Mouse (Mus musculus) embryonic facial prominence, embryonic 12.5 days (tissue): Measurements from ENCODE around the gene Hand2. TPM values are rescaled to one million over a fixed set of nuclear protein-coding genes. Genes with fewer than 3 reads are reported as not detected.
A peak's percentile ranks its signal among the peaks of the same experiment; 100 is the strongest.

Source experiments
- ATAC-seq: fragments of 200-750 bp; cut with Nextera tagmentation; 2 replicates; pipeline ENCODE4 v1.8.0; 2017; ENCODE audit not compliant: insufficient number of reproducible peaks, insufficient read depth, low FRiP score, low TSS enrichment
- H3K27ac ChIP-seq: fragments of 300-500 bp; sonication (generic); 2 replicates; pipeline ENCODE4 v1.5.1; 2016; ENCODE audit warnings: mild to moderate bottlenecking
- H3K27me3 ChIP-seq: fragments of 300-500 bp; sonication (generic); 2 replicates; pipeline ENCODE4 v1.6.1; 2016; ENCODE audit warnings: mild to moderate bottlenecking, moderate library complexity
- H3K36me3 ChIP-seq: fragments of 300-500 bp; sonication (generic); 2 replicates; pipeline ENCODE4 v1.6.1; 2016; ENCODE audit warnings: mild to moderate bottlenecking
- H3K4me1 ChIP-seq: fragments of 300-500 bp; sonication (generic); 2 replicates; pipeline ENCODE4 v1.6.1; 2016
- H3K4me2 ChIP-seq: fragments of 300-500 bp; sonication (generic); replicated peaks from 2 replicates; pipeline ENCODE4 v1.6.1; 2016; ENCODE audit warnings: mild to moderate bottlenecking, moderate library complexity
- H3K4me3 ChIP-seq: fragments of 300-500 bp; sonication (generic); 2 replicates; pipeline ENCODE4 v1.5.1; 2016; ENCODE audit warnings: mild to moderate bottlenecking
- H3K9ac ChIP-seq: fragments of 300-500 bp; sonication (generic); 2 replicates; pipeline ENCODE4 v1.6.1; 2016; ENCODE audit warnings: mild to moderate bottlenecking, moderate library complexity
- H3K9me3 ChIP-seq: fragments of 300-500 bp; sonication (generic); 2 replicates; pipeline ENCODE4 v1.6.1; 2016; ENCODE audit warnings: mild to moderate bottlenecking, moderate library complexity
- WGBS: fragments of 180-500 bp; shearing (Covaris S2); methylation state at CpG from one replicate; pipeline ENCODE4 v1.1.7; 2016; 5-methylcytosine and 5-hydroxymethylcytosine counted together
- polyA plus RNA-seq: library from polyadenylated mRNA; unstranded; fragments of >200 nt; fragmentation: Nextera tagmentation; extraction: Ambion mirVana; gene quantifications from 2 replicates; pipeline ENCODE4 v1.2.1, GENCODE M21; 2016

Hand2 gene
- polyA plus RNA-seq, 1 experiment from 2014 or later = 6.3 TPM

DNA sequence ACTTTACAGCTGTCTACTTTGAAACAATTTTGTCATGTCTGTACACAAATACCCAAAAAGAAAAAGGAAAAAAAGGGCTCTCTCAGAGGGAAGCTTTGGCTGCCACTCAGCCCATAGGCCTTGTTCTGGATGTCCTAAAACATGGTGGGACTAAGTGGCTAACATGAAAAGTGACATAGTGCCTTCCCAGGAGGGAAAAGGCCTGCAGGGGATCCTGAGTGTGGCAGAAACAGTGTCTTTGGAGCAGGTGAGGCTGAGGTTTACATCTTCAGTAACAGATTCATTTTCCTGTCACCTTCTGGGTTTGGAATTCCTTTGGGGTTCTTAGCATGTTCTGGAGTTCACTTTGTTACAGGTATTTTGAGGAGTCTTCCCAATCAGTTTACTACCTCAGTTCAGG is 3.7 kb upstream of the Hand2 start:
- H3K4me2 ChIP-seq = peak overlapping the region; percentile 12; the same call in 1 of the 2 replicates
- no peaks in the 10 kb centered on the region for H3K9me3 ChIP-seq
- H3K9ac ChIP-seq = no peak overlapping the region

DNA sequence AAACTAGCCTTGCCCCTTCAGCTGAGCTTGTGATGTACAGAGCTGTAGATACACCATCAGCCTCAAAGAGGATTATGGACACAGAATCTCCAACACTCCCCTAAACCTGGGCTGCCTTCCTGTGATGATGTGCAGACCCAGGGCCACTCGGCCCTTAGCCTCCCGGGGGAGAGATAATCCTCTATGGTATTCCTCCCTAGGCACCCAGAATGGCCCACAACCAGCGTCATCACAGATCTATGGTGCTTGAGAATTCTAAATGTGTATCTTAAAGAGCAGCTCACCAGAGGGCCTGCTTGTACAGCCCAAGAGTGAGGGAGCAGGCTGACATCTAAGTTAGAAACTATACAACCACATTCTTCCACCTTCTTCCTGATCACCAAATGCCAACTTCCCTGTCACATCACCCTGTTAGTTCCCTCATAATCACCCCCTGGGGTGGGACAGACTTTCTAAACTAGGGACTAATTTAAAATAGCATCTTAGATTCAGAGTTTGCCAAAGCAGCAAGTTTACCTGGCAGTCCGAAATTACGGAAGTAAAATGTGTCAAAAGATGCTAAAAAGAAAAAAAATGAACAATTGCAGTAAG is 2.8 kb upstream of the Hand2 start:
- peak overlapping the region; percentile 49 for H3K4me3 ChIP-seq
- no peaks in the 10 kb centered on the region for H3K9me3 ChIP-seq
- H3K9ac ChIP-seq = peak overlapping the region; percentile 19; the same call in 1 of the 2 replicates
- H3K4me2 ChIP-seq = peak overlapping the region; percentile 29
- H3K27me3 ChIP-seq = peaks cover 74% of the 10 kb centered on the region
- H3K27ac ChIP-seq = 0 out of 2 replicates have a peak overlapping the region, but pooled peaks have one; percentile 31
- H3K36me3 ChIP-seq = no peaks in the 10 kb centered on the region
- no peak for ATAC-seq
- peaks cover 7% of the 10 kb centered on the region; the same call in 1 of the 2 replicates for H3K4me1 ChIP-seq
- WGBS = 8% methylated on average over 5 of the region's 5 CpGs

More for the DNA sequence above, 3.7 kb upstream of the Hand2 start:
- peaks cover 7% of the 10 kb centered on the region; the same call in 1 of the 2 replicates for H3K4me1 ChIP-seq
- H3K27me3 ChIP-seq = peaks cover 75% of the 10 kb centered on the region
- H3K36me3 ChIP-seq = no peaks in the 10 kb centered on the region
- H3K27ac ChIP-seq = no peak overlapping the region
- ATAC-seq = no peak
- no peak overlapping the region for H3K4me3 ChIP-seq

GRCm38 (mm10) chr8:57319092-57319980 is 1.4 kb upstream of the Hand2 start:
- 0 out of 2 replicates have a peak overlapping the region, but pooled peaks have one; percentile 0 for H3K27ac ChIP-seq
- peak overlapping the region; percentile 49 for H3K4me3 ChIP-seq
- no peak for ATAC-seq

GRCm38 (mm10) chr8:57319981-57320585 is 700 bp upstream of the Hand2 start:
- Histone ChIP-seq H3K27me3 (peaks cover 66% of the 10 kb centered on the region), H3K9ac (peak overlapping the region; percentile 7), H3K4me1 (peaks cover 7% of the 10 kb centered on the region; the same call in 1 of the 2 replicates), H3K4me3 (peak overlapping the region; percentile 49), H3K9me3 (no peaks in the 10 kb centered on the region), H3K4me2 (peak overlapping the region; percentile 64), H3K27ac (0 out of 2 replicates have a peak overlapping the region, but pooled peaks have one; percentile 63), H3K36me3 (no peaks in the 10 kb centered on the region)
- no peak for ATAC-seq
- under 1% methylated on average over 22 of the region's 22 CpGs for WGBS

More at GRCm38 (mm10) chr8:57319092-57319980, 1.4 kb upstream of the Hand2 start:
- H3K9me3 ChIP-seq = no peaks in the 10 kb centered on the region
- H3K4me1 ChIP-seq = peaks cover 7% of the 10 kb centered on the region; the same call in 1 of the 2 replicates
- peak overlapping the region; percentile 7 for H3K9ac ChIP-seq
- H3K27me3 ChIP-seq = peaks cover 67% of the 10 kb centered on the region
- H3K36me3 ChIP-seq = no peaks in the 10 kb centered on the region
- WGBS = 2% methylated on average over 17 of the region's 17 CpGs
- peak overlapping the region; percentile 64 for H3K4me2 ChIP-seq

DNA sequence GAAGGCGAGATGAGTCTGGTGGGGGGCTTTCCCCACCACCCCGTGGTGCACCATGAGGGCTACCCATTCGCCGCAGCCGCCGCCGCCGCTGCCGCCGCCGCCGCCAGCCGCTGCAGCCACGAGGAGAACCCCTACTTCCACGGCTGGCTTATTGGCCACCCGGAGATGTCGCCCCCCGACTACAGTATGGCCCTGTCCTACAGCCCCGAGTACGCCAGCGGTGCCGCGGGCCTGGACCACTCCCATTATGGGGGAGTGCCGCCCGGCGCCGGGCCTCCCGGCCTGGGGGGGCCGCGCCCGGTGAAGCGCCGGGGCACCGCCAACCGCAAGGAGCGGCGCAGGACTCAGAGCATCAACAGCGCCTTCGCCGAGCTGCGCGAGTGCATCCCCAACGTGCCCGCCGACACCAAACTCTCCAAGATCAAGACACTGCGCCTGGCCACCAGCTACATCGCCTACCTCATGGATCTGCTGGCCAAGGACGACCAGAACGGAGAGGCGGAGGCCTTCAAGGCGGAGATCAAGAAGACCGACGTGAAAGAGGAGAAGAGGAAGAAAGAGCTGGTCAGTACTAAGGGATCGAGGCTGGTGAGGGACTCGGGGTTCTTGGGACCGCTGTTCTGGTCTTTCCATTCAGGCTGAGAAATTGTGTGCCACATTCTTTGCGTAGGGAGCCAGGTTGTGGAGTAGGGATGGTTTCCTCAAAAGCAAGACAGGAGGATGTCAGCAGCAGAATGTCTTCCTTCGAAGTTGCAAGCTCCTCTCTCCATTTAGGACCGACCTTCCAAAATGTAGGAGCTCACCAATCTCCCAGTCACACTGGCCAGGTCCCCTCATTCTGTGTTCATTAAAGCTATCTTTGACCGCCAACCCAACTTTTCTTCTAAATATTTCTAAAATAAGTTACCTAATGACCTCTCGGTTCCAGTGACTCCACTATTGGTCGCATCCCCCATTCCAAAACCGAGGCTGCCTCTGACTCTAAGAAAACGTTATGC is 1.4 kb downstream of the Hand2 start:
- Histone ChIP-seq H3K9ac (peak overlapping the region; percentile 78), H3K9me3 (no peaks in the 10 kb centered on the region), H3K36me3 (no peaks in the 10 kb centered on the region), H3K4me1 (peaks cover 7% of the 10 kb centered on the region; the same call in 1 of the 2 replicates), H3K4me3 (peak overlapping the region; percentile 49), H3K27me3 (peaks cover 72% of the 10 kb centered on the region), H3K4me2 (peak overlapping the region; percentile 64), H3K27ac (peak overlapping the region; percentile 88)
- WGBS = under 1% methylated on average over 48 of the region's 64 CpGs
- ATAC-seq = 0 out of 2 replicates have a peak, but pooled peaks have one; percentile 8

DNA sequence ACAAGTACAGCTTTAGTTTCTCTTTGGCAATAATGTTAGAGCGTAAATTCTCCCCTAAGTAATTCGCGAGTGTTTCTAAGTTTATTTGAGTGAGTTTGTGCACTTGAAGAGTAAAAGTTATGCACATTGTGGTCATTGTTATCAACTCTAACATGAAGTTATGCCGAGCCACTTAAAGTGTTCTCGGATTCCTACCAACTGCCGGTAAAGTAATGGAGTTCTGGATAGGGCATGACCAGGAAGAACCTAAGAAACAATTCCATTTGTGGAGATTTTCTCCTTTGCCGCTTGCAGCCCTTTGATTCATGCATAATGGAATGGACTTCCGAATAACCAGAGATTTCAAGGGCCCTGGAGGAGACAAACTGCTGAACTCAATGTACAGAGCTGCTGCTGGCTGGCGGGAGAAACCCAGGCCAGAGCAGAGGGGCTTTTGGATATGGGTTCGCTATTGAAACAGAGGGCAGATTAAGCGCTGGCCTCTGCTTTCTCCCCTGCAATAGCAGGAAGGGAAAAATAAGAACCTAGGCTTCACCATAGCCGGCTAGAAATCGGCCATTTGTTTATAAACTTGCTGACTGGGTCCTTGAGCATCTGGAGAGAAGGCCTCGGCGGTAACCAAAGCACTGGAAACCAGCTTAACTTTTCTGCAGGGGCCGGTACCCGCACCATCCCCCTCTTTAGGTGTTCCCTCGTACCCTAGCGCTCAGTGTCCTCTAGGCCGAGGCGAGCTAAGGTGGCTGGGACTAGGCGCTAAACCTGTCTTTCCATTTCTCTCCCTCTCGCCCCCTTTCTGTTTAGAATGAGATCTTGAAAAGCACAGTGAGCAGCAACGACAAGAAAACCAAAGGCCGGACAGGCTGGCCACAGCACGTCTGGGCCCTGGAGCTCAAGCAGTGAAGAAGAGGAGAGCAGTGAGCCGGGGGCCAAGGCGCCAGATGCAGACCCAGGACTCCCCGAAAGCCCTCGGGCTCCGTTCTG is 2.5 kb downstream of the Hand2 start:
- 1% methylated on average over 31 of the region's 31 CpGs for WGBS
- Histone ChIP-seq H3K4me1 (peaks cover 13% of the 10 kb centered on the region), H3K9me3 (no peaks in the 10 kb centered on the region), H3K4me2 (peak overlapping the region; percentile 64), H3K27me3 (peaks cover 72% of the 10 kb centered on the region), H3K9ac (peak overlapping the region; percentile 78), H3K36me3 (no peaks in the 10 kb centered on the region), H3K27ac (peak overlapping the region; percentile 88), H3K4me3 (peak overlapping the region; percentile 49)
- no peak for ATAC-seq

DNA sequence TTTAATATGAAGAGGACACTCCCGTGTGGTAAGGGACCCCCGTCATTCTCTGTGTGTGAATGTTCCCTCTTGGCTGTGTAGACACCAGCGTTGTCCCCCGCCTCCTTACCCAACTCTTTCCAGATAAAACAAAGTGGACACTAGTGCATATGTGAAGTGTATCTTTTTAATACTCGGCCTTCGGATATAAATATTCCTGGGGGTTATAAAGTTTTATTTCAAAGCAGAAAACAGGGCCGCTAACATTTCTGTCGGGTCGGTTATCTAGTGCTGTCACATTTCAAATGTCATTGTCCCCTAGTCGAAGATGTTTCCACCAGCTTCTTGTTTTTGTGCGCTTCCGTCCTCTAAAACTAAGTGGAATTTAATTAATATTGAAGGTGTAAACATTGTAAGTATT is 3.3 kb downstream of the Hand2 start:
- Histone ChIP-seq H3K4me1 (peaks cover 22% of the 10 kb centered on the region), H3K9me3 (no peaks in the 10 kb centered on the region), H3K36me3 (no peaks in the 10 kb centered on the region), H3K4me2 (peak overlapping the region; percentile 64; the same call in 1 of the 2 replicates), H3K27ac (no peak overlapping the region), H3K27me3 (peaks cover 72% of the 10 kb centered on the region), H3K9ac (peak overlapping the region; percentile 78), H3K4me3 (peak overlapping the region; percentile 49)
- 2% methylated on average over 12 of the region's 12 CpGs for WGBS
- ATAC-seq = no peak

- peak overlapping the region; percentile 33 for H3K4me3 ChIP-seq
- no peaks in the 10 kb centered on the region for H3K9me3 ChIP-seq
- peaks cover 73% of the 10 kb centered on the region for H3K27me3 ChIP-seq
- H3K4me2 ChIP-seq = peak overlapping the region; percentile 49
- WGBS = 3% methylated on average over 5 of the region's 5 CpGs
- H3K9ac ChIP-seq = peak overlapping the region; percentile 49; the same call in 1 of the 2 replicates
- H3K4me1 ChIP-seq = peaks cover 24% of the 10 kb centered on the region
- no peak for ATAC-seq
- H3K27ac ChIP-seq = no peak overlapping the region
- H3K36me3 ChIP-seq = no peaks in the 10 kb centered on the region
These were observed 3.9 kb downstream of the Hand2 start for GRCm38 (mm10) chr8:57324671-57325070.

- Histone ChIP-seq H3K27me3 (peaks cover 76% of the 10 kb centered on the region), H3K4me1 (peaks cover 24% of the 10 kb centered on the region), H3K4me2 (peak overlapping the region; percentile 49), H3K9me3 (no peaks in the 10 kb centered on the region), H3K27ac (peak overlapping the region; percentile 30; the same call in 1 of the 2 replicates), H3K4me3 (peak overlapping the region; percentile 33), H3K9ac (peak overlapping the region; percentile 49; the same call in 1 of the 2 replicates), H3K36me3 (no peaks in the 10 kb centered on the region)
- no peak for ATAC-seq
- 2% methylated on average over 21 of the region's 21 CpGs for whole genome bisulfite sequencing
These were observed 4.5 kb downstream of the Hand2 start for GRCm38 (mm10) chr8:57325111-57325891.
